In the genomic region with DNA sequence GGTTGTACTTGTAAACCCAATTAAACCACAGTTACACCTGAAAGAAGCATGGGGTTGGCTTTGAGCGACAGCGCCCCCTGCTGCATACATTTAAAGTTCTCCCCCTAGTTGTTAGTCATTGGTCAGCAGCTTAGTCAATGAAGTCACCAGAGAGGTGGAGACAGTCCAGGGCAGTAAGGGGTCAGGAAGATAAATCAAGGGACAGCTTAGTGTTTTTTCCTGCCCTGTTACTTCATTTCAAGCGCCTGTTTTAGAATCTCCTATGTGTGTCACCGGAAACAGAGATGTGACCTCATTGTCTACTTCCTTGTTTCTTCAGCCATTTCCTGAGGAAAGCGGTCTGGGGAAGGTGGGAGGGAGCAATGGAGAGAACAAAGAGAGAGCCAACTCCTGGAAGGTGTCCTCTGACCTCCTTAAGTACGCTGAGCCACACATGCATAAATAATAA, we compare ENCODE assay signal across 8 mouse cellular contexts. TPM values are rescaled to one million over a fixed set of nuclear protein-coding genes. Genes with fewer than 3 reads are reported as not detected.
DNase-seq lines count a peak whose midpoint lies in the region; ATAC-seq lines count a peak whose summit lies in the region.

No protein-coding gene starts in this region.

- intact Hi-C loops in heart, postnatal 25 days (cut with DNase I), result no loop called here

- ATAC-seq in frontal cortex, adult (ENCODE audit: low TSS enrichment), result no peak; the same call in 1 of the 2 replicates

- DNase-seq in ovary, postnatal 36 days (ENCODE audit: low spot score), result peak; percentile 66
- DNase-seq in ovary, postnatal 14 days (ENCODE audit: low spot score), result no peak
- DNase-seq in adipocyte (ENCODE audit: low spot score), result peak; percentile 84
- DNase-seq in embryo, embryonic 9.5 days (ENCODE audit: extremely low spot score), result peak; percentile 74
- peak; percentile 64 for DNase-seq in heart, postnatal 25 days (ENCODE audit: low spot score)
- DNase-seq in liver, result peak; percentile 78
- DNase-seq in natural killer cell, adult 2 months (ENCODE audit: low spot score in 2 of 2), result peak; percentile 74 to 81

RNA-seq across cellular contexts. Expression of a gene that starts 2.0 kb away (rescaled TPM):
- total RNA-seq in heart, postnatal 25 days (2021), result 10 to 100 TPM; 42.6 to 51.8 TPM

RNA-seq across cellular contexts. Expression of a gene that starts 28.1 kb away (rescaled TPM):
- 10 to 100 TPM; 80.7 to 93.3 TPM for total RNA-seq in heart, postnatal 25 days (2021)

RNA-seq across cellular contexts. Expression of a gene that starts 49.2 kb away (rescaled TPM):
- total RNA-seq in heart, postnatal 25 days (2021), result not detected

RNA-seq across cellular contexts. Expression of a gene that starts 50.2 kb away (rescaled TPM):
- total RNA-seq in heart, postnatal 25 days (2021), result 10 to 100 TPM; 67.4 to 71.2 TPM

RNA-seq across cellular contexts. Expression of a gene that starts 50.9 kb away (rescaled TPM):
- 10 to 100 TPM; 84.2 to 92.5 TPM for total RNA-seq in heart, postnatal 25 days (2021)
